17 mouse cellular contexts compared by ENCODE assay signal in genomic region chr1:37742602-37743270, GRCm38 (mm10). TPM values are rescaled to one million over a fixed set of nuclear protein-coding genes. Genes with fewer than 3 reads are reported as not detected.
A peak's percentile ranks its signal among the peaks of the same experiment; 100 is the strongest.
DNase-seq lines count a peak whose midpoint lies in the region; ATAC-seq and TF ChIP-seq lines count a peak whose summit lies in the region.
"Had no signal": no experiment of that assay in that cellular context is flagged by ENCODE, and none has a peak within 500 bp of the region (broad histone marks: within the 10 kb centered on the region; RNA-seq: fewer than 3 reads in every experiment).

No protein-coding gene starts in this region.

- no peak for TF ChIP-seq CTCF in layer of hippocampus, adult 2 months (conservative IDR thresholded peaks at IDR 0.05)

- H3K4me1 ChIP-seq in hindbrain, embryonic 12.5 days: 0 out of 2 replicates have a peak, but pooled peaks cover 4% of the 10 kb centered on the region
- H3K4me1 ChIP-seq in midbrain, embryonic 14.5 days (ENCODE audit: control insufficient read depth, insufficient read depth, low read length): peaks cover 10% of the 10 kb centered on the region; the same call in 1 of the 2 replicates
- H3K4me1 ChIP-seq: embryonic facial prominence, embryonic 15.5 days; liver, embryonic 15.5 days had no signal

- no peaks in the 10 kb centered on the region for H3K27me3 ChIP-seq in hindbrain, embryonic 12.5 days
- no peaks in the 10 kb centered on the region for H3K27me3 ChIP-seq in midbrain, embryonic 14.5 days (ENCODE audit: control insufficient read depth, insufficient read depth, low read length)
- H3K27me3 ChIP-seq: embryonic facial prominence, embryonic 15.5 days; liver, embryonic 15.5 days had no signal

- no peaks in the 10 kb centered on the region for H3K9me3 ChIP-seq in hindbrain, embryonic 12.5 days (replicated peaks)
- H3K9me3 ChIP-seq in midbrain, embryonic 14.5 days (ENCODE audit: control insufficient read depth, low read length): no peaks in the 10 kb centered on the region
- H3K9me3 ChIP-seq: embryonic facial prominence, embryonic 15.5 days; G1E; liver, embryonic 15.5 days had no signal

- H3K27ac ChIP-seq in layer of hippocampus, adult 2 months: peak overlapping the region; percentile 87
- H3K27ac ChIP-seq in hindbrain, embryonic 12.5 days: peak overlapping the region; percentile 70
- H3K27ac ChIP-seq in midbrain, embryonic 14.5 days (replicated peaks; ENCODE audit: low read depth, low read length): peak overlapping the region; percentile 55
- H3K27ac ChIP-seq: embryonic facial prominence, embryonic 15.5 days; liver, embryonic 15.5 days had no signal

- H3K4me2 ChIP-seq in hindbrain, embryonic 12.5 days (replicated peaks): peak overlapping the region; percentile 36
- H3K4me2 ChIP-seq in midbrain, embryonic 14.5 days (ENCODE audit: low read length): peak overlapping the region; percentile 38
- H3K4me2 ChIP-seq: embryonic facial prominence, embryonic 15.5 days; liver, embryonic 15.5 days had no signal

- no peaks in the 10 kb centered on the region for H3K36me3 ChIP-seq in hindbrain, embryonic 12.5 days
- no peaks in the 10 kb centered on the region for H3K36me3 ChIP-seq in midbrain, embryonic 14.5 days (ENCODE audit: control insufficient read depth, insufficient read depth, low read length)
- H3K36me3 ChIP-seq: embryonic facial prominence, embryonic 15.5 days; G1E; liver, embryonic 15.5 days had no signal

- H3K4me3 ChIP-seq in layer of hippocampus, adult 2 months: peak overlapping the region; percentile 24; the same call in 1 of the 2 replicates
- H3K4me3 ChIP-seq in hindbrain, embryonic 12.5 days: no peak overlapping the region
- no peak overlapping the region for H3K4me3 ChIP-seq in midbrain, embryonic 14.5 days (replicated peaks; ENCODE audit: low read depth, low read length)
- H3K4me3 ChIP-seq: embryonic facial prominence, embryonic 15.5 days; liver, embryonic 15.5 days had no signal

- no peak overlapping the region for H3K9ac ChIP-seq in hindbrain, embryonic 12.5 days
- peak overlapping the region; percentile 42 for H3K9ac ChIP-seq in midbrain, embryonic 14.5 days (replicated peaks; ENCODE audit: low read length)
- H3K9ac ChIP-seq: embryonic facial prominence, embryonic 15.5 days; liver, embryonic 15.5 days had no signal

- WGBS in hindbrain, embryonic 12.5 days: 38% methylated on average over 14 of the region's 14 CpGs
- 20% methylated on average over 14 of the region's 14 CpGs for WGBS in midbrain, embryonic 14.5 days

- intact Hi-C loops in left cerebral cortex, postnatal 14 days (cut with DNase I): no loop called here

- no peak for ATAC-seq in hindbrain, embryonic 12.5 days (ENCODE audit: low FRiP score)
- no peak for ATAC-seq in midbrain, embryonic 14.5 days (ENCODE audit: low FRiP score, low TSS enrichment)

- no peak for DNase-seq in layer of hippocampus, adult 2 months (ENCODE audit: low spot score in 2 of 2)
- no peak for DNase-seq in layer of hippocampus, adult 8-10 months (ENCODE audit: low spot score in 2 of 2)
- peak; percentile 65 for DNase-seq in midbrain, embryonic 14.5 days
- no peak for DNase-seq in thymus, postnatal 10 days (ENCODE audit: low spot score in 2 of 2)
- DNase-seq in left cerebral cortex, postnatal 14 days (ENCODE audit: low spot score in 2 of 2): no peak
- no peak for DNase-seq in spleen, postnatal 36 days (ENCODE audit: low spot score in 2 of 2)
- DNase-seq: cerebellum, adult 2 months; heart, postnatal 4 days; kidney, adult 9 months; lung, postnatal 36 days; right cerebral cortex, adult 18-20 months; thymus, adult 18-20 months had no signal

RNA-seq across cellular contexts. Expression of gene 2010300C02Rik, which starts 22.9 kb away (rescaled TPM):
- 100 to 1,000 TPM; 399 to 415 TPM for total RNA-seq in layer of hippocampus, adult 2 months (2021)
- 100 to 1,000 TPM; 319 to 384 (median 333) TPM for total RNA-seq in layer of hippocampus, adult 8-10 months (2022)
- 2.6 TPM in 2 replicates for polyA plus RNA-seq in hindbrain, embryonic 12.5 days (2016; fragmentation: Nextera tagmentation; extraction: Ambion mirVana)
- 1.3 and 1.9 TPM in 2 replicates for polyA plus RNA-seq in midbrain, embryonic 14.5 days (2014; fragmentation: Nextera tagmentation; extraction: Ambion mirVana)
- total RNA-seq in left cerebral cortex, postnatal 14 days (2021): 100 to 1,000 TPM; 177 to 178 TPM
- polyA plus RNA-seq: C2C12, G1E had no signal
